Mouse (Mus musculus): ENCODE results near the gene Hspa12b. TPM values are rescaled to one million over a fixed set of nuclear protein-coding genes. Genes with fewer than 3 reads are reported as not detected.

Hspa12b gene
- polyA plus RNA-seq, 1 experiment from 2014 or later, result 1.8 TPM

DNA sequence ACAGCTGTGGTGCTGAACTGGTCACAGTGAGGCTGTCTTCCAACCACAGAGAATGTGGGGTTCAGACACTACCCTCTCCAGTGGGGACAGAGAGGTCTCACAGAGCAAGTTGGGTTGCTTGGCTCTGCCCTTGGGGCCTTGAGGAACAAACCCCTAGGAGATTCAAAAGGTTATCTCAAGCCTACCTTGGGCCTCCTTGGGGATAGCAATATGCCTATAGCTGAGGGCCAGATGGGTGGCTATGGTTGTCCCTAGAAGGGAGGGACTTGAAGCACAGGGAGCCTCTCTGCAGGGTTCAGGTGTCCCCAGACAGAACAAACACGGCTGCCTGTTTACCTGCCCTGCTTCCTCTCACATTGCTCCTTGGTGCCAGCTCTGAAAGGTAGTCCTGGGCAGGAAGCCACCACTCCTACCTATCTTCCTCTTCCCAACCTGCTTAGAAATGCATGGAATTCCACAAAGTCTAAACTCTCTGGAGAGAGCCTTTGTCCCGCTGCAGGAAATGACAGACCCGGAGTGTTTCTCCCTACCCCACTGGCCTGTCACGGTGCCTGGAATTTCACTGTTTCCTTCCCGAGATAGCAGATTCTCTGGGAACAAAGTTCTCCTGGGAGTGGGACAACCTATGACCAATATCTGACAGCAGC is 12.9 kb downstream of the Hspa12b start:
- H3K4me3 ChIP-seq (replicated peaks), result no peak overlapping the region
- no peak overlapping the region for H3K4me2 ChIP-seq
- no peak for ATAC-seq (ENCODE audit: insufficient read depth)
- no peak overlapping the region for H3K9ac ChIP-seq
- no peaks in the 10 kb centered on the region for H3K27me3 ChIP-seq
- peak overlapping the region; percentile 61 for H3K27ac ChIP-seq (replicated peaks)
- no peaks in the 10 kb centered on the region for H3K9me3 ChIP-seq (replicated peaks)
- peaks cover 24% of the 10 kb centered on the region for H3K36me3 ChIP-seq (replicated peaks)
- 67% methylated on average over 5 of the region's 5 CpGs for WGBS (ENCODE audit: insufficient replicate concordance)
- H3K4me1 ChIP-seq (replicated peaks), result peaks cover 68% of the 10 kb centered on the region

DNA sequence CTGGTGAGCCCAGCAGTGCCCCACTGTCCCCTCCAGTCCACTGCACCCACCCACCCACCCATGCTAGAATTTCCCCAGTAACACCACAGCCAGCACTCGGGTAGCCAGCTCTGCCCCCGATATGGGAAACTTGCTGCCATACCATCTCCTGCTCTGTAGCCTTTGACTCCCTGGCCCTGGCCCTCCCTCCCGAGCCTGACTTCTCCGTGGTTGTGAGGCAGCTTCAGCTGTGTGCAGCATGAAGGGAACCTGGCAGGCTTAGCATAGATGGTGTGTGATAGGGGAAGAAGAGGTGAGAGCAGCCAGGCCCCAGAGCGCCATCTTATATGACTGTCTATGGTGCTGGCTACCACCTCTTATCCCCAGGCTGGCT is 13.4 kb downstream of the Hspa12b start:
- Histone ChIP-seq H3K36me3 (replicated peaks) (peaks cover 29% of the 10 kb centered on the region), H3K9ac (no peak overlapping the region)

DNA sequence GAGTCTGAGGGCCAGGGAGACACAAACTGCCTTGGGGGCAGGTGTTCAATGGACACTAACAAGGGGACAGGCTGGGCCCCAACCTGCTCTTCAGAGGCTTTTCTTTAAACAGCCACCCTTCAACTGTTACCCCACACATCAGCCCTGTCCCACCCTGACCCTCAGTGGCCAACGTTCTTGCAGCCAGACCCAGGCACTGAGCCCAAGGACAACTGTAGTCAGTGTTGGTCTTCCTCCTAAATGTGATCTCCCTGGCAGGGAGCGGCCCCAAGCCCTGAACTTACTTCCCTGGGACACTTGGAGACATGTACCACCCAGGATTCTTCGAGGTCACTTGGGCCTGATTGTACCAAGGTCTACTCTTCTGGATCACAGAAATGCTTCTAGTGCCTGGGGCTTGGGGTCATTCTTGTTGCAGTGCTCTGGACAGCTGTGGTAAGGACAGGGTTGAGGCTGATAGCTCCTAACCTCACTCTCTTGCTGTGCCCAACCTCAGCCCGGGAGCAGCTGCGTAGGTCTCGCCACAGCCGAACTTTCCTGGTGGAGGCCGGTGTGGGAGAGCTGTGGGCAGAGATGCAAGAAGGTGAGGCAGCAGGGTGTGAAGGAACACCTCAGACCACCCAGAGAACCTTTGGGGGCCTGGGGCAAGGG is 14.4 kb downstream of the Hspa12b start:
- Histone ChIP-seq H3K4me2 (no peak overlapping the region), H3K27ac (replicated peaks) (no peak overlapping the region; the same call in 1 of the 2 replicates), H3K27me3 (no peaks in the 10 kb centered on the region), H3K4me1 (replicated peaks) (peaks cover 55% of the 10 kb centered on the region), H3K9ac (no peak overlapping the region), H3K36me3 (replicated peaks) (peaks cover 38% of the 10 kb centered on the region), H3K4me3 (replicated peaks) (no peak overlapping the region), H3K9me3 (replicated peaks) (no peaks in the 10 kb centered on the region)
- WGBS (ENCODE audit: insufficient replicate concordance), result 84% methylated on average over 8 of the region's 8 CpGs
- no peak for ATAC-seq (ENCODE audit: insufficient read depth)

More for the DNA sequence above, 13.4 kb downstream of the Hspa12b start:
- peaks cover 63% of the 10 kb centered on the region for H3K4me1 ChIP-seq (replicated peaks)
- peak overlapping the region; percentile 61; the same call in 1 of the 2 replicates for H3K27ac ChIP-seq (replicated peaks)
- H3K9me3 ChIP-seq (replicated peaks), result no peaks in the 10 kb centered on the region
- H3K4me2 ChIP-seq, result no peak overlapping the region
- H3K4me3 ChIP-seq (replicated peaks), result no peak overlapping the region
- WGBS (ENCODE audit: insufficient replicate concordance), result 64% methylated on average over 5 of the region's 5 CpGs
- ATAC-seq (ENCODE audit: insufficient read depth), result no peak
- no peaks in the 10 kb centered on the region for H3K27me3 ChIP-seq

DNA sequence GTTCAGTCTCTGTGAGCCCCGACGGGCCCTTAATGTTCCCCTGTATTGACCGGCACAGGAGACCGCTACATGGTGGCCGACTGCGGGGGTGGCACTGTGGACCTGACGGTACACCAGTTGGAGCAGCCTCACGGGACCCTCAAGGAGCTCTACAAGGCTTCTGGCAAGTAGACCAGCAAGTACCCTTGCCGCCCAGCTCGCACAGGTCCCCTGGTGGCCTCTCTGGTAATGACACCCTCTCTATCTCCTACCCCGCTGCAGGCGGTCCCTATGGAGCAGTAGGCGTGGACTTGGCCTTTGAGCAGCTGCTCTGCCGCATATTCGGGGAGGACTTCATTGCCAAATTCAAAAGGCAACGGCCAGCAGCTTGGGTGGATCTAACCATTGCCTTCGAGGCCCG is 15.5 kb downstream of the Hspa12b start:
- peak; percentile 78 for ATAC-seq (ENCODE audit: insufficient read depth)
- H3K4me2 ChIP-seq, result peak overlapping the region; percentile 42
- H3K4me3 ChIP-seq (replicated peaks), result no peak overlapping the region
- H3K27me3 ChIP-seq, result no peaks in the 10 kb centered on the region
- 25% methylated on average over 18 of the region's 18 CpGs for WGBS (ENCODE audit: insufficient replicate concordance)
- peaks cover 47% of the 10 kb centered on the region for H3K4me1 ChIP-seq (replicated peaks)
- H3K27ac ChIP-seq (replicated peaks), result peak overlapping the region; percentile 48; the same call in 1 of the 2 replicates
- H3K9me3 ChIP-seq (replicated peaks), result no peaks in the 10 kb centered on the region
- H3K36me3 ChIP-seq (replicated peaks), result peaks cover 49% of the 10 kb centered on the region
- no peak overlapping the region for H3K9ac ChIP-seq

DNA sequence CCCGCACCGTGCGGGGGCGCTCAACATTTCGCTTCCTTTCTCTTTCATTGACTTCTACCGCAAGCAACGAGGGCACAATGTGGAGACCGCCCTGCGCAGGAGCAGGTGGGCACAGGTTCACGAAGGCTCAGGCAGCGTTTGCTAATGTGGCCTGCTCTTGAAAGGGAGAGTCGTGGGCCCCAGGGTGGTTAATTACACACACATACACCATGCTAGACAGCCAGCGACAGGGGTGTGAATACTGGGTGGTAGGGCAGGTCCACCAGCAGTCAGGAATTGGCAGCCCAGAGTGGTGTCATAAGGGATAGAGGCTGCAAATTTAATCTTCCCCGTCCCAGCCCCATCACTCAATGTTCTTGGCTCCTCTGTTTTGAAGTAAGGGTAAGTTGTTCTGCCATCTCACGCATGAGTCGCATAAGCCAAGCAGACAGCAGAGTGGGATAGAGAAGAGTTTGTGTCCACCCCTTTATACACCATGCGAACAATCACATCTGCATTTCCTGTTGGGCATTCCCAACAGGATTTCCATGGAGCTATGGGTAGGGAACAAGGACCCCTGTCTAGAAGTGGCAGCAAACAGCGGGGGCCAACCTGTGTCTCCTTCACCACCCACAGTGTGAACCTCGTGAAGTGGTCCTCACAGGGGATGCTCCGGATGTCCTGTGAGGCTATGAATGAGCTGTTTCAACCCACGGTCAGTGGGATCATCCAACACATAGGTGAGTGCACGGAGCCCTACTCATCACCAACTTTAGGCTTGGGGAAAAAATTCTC is 16.1 kb downstream of the Hspa12b start:
- peak; percentile 10 for ATAC-seq (ENCODE audit: insufficient read depth)
- Histone ChIP-seq H3K4me2 (peak overlapping the region; percentile 42), H3K9me3 (replicated peaks) (no peaks in the 10 kb centered on the region), H3K27ac (replicated peaks) (0 out of 2 replicates have a peak overlapping the region, but pooled peaks have one; percentile 20), H3K4me1 (replicated peaks) (peaks cover 43% of the 10 kb centered on the region), H3K27me3 (no peaks in the 10 kb centered on the region), H3K36me3 (replicated peaks) (peaks cover 55% of the 10 kb centered on the region), H3K9ac (no peak overlapping the region), H3K4me3 (replicated peaks) (no peak overlapping the region)
- WGBS (ENCODE audit: insufficient replicate concordance), result 79% methylated on average over 22 of the region's 22 CpGs

DNA sequence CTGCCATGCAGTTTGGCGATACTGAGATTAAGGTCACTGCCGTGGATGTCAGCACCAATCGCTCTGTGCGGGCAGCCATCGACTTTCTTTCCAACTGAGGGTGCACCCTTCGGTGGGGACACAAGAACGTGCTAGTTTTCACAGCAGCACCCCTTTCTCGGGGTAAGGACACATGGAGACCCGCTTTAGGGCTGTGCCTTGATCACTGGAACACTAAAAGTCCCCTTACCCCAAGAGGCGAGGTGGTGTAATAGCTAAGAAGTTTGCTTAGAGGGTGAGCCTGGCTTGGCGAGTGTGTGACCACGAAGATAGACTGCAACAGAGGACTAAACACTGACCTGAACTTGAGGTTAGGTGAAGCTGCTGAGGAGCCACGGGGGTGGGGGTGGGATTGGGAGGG is 18.0 kb downstream of the Hspa12b start:
- Histone ChIP-seq H3K27ac (replicated peaks) (no peak overlapping the region), H3K4me1 (replicated peaks) (peaks cover 31% of the 10 kb centered on the region), H3K27me3 (no peaks in the 10 kb centered on the region), H3K9ac (no peak overlapping the region), H3K36me3 (replicated peaks) (peaks cover 75% of the 10 kb centered on the region), H3K4me3 (replicated peaks) (no peak overlapping the region), H3K4me2 (no peak overlapping the region), H3K9me3 (replicated peaks) (no peaks in the 10 kb centered on the region)
- 75% methylated on average over 13 of the region's 13 CpGs for WGBS (ENCODE audit: insufficient replicate concordance)
- ATAC-seq (ENCODE audit: insufficient read depth), result no peak

DNA sequence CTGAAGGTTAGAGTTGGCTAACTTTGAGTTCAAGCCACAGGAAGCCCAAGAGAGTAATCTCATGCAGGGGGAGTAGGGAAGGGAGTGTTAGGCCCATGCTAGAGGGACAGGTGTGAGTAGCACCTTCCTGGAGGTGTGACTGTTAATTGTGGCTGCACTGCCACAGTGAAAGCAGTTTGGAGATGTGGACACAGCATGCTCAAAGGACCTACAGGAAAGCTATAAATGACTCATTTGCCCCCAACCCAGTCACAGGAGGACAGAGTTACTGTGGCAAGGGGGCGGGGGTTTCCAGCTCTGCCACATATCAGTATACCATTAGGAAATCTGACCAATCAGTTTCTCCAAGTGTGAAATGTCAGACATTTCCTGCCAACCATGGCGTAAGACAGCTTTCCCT is 18.5 kb downstream of the Hspa12b start:
- ATAC-seq (ENCODE audit: insufficient read depth), result no peak
- Histone ChIP-seq H3K4me3 (replicated peaks) (no peak overlapping the region), H3K27me3 (no peaks in the 10 kb centered on the region), H3K9ac (no peak overlapping the region), H3K9me3 (replicated peaks) (no peaks in the 10 kb centered on the region), H3K4me2 (no peak overlapping the region), H3K4me1 (replicated peaks) (peaks cover 28% of the 10 kb centered on the region), H3K36me3 (replicated peaks) (peaks cover 79% of the 10 kb centered on the region), H3K27ac (replicated peaks) (no peak overlapping the region)
- 78% methylated on average over 2 of the region's 2 CpGs for WGBS (ENCODE audit: insufficient replicate concordance)

DNA sequence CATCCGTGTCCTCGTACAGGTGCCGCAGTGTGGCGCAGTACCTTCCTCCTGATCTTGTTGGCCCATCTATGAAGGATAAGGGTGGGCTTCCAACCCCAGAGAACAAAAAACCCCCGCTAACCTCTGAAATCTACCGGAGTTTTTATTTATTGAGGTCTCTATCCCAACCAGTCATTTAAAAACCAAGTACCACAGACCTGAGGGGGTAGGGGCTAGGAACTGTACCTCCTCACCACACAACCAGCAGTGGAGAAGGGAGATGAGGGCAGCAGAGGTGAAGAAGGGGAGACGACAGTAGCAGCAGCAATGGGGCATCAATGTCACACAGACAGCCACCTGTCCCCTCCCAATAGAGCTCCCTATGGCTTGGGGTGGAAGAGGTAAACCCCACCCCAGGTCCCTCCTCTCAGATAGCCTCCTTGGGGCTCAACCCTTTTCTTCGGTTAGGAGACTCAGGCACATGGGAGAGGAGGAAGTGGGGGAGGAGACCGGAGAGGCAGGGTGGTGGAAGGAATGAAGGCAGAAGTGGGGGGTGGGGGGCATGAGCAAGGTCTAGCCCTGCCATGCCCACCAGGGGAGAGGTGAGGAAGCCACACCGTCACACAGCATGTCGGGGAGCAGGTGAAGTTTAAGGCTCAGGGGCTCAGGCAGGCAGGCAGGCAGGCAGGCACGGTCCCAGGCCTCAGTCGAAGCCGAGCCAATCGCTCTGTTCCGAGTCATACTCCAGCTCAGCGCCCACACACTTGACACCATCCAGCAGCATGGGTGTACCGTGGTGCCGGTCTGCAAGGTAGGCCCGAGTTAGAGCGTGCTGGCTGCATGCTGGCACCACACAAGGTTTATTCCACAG is 19.3 kb downstream of the Hspa12b start:
- H3K27me3 ChIP-seq, result no peaks in the 10 kb centered on the region
- H3K4me1 ChIP-seq (replicated peaks), result peaks cover 29% of the 10 kb centered on the region
- no peak overlapping the region for H3K4me2 ChIP-seq
- H3K9me3 ChIP-seq (replicated peaks), result no peaks in the 10 kb centered on the region
- ATAC-seq (ENCODE audit: insufficient read depth), result no peak
- H3K27ac ChIP-seq (replicated peaks), result no peak overlapping the region
- H3K9ac ChIP-seq, result no peak overlapping the region
- 78% methylated on average over 21 of the region's 21 CpGs for WGBS (ENCODE audit: insufficient replicate concordance)
- H3K4me3 ChIP-seq (replicated peaks), result no peak overlapping the region
- peaks cover 88% of the 10 kb centered on the region for H3K36me3 ChIP-seq (replicated peaks)

DNA sequence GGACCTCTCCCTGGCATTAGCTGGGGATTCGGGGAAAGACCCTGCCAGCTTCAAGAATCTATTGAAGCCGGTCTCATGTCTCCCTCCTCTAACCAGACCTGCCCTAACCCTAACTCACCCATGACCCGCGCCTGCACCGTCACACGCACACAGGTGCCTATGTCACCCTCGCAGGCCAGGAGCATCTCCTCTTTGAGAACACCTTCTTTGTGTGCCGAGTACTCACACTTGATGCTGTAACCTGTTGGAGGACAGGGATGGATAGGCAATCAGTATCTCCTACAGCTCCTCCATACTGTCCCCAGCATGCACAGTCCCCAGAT is 19.9 kb downstream of the Hspa12b start:
- Histone ChIP-seq H3K27ac (replicated peaks) (no peak overlapping the region), H3K4me2 (no peak overlapping the region), H3K4me1 (replicated peaks) (peaks cover 30% of the 10 kb centered on the region), H3K9ac (no peak overlapping the region), H3K4me3 (replicated peaks) (no peak overlapping the region), H3K36me3 (replicated peaks) (peaks cover 94% of the 10 kb centered on the region), H3K9me3 (replicated peaks) (no peaks in the 10 kb centered on the region), H3K27me3 (no peaks in the 10 kb centered on the region)
- ATAC-seq (ENCODE audit: insufficient read depth), result no peak
- 92% methylated on average over 8 of the region's 8 CpGs for WGBS (ENCODE audit: insufficient replicate concordance)

DNA sequence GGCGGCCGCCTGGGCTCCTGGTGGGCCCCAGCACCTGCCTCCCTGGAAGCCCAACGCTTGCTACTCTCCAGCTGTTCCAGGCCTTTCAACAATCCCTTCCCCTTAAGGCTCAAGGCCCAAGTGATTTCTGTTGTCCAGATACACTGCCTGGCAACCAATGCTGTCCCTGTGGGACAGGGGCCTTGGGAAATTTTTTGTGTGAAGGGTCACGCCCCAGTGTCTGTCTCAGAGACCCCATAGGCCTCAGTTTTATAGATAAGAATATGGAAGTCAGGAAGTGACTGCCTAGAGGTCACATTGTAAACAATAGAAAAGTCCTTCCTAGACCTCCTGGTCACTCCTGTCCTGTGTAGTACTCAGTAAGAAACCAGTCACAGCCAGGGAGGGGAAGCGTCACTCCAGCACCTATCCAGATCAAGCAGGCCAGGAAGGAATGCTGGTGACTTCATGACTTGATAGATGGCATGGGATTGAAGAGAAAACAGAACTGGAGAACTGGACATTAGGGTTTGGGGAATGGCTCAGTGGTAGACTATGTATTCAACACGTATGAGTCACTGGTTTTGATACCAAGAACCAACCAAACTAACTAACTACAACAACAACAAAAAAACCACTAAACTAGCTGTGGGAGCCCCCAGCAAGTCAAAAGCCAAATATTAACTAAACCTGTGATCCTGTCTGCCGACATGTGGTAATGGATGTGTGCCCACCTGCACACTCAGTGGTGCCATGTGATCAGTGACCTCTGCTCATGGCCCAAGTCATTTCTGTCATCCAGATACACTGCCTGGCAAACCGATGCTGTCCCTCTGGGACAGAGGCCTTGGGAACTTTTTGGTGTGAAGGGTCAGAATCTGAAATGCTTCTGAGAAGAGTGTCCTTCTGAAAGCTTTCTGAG is 21.5 kb downstream of the Hspa12b start:
- no peak for ATAC-seq (ENCODE audit: insufficient read depth)
- peaks cover 98% of the 10 kb centered on the region for H3K36me3 ChIP-seq (replicated peaks)
- no peaks in the 10 kb centered on the region for H3K9me3 ChIP-seq (replicated peaks)
- H3K4me2 ChIP-seq, result no peak overlapping the region
- H3K9ac ChIP-seq, result no peak overlapping the region
- H3K27ac ChIP-seq (replicated peaks), result peak overlapping the region; percentile 33; the same call in 1 of the 2 replicates
- peaks cover 32% of the 10 kb centered on the region for H3K4me1 ChIP-seq (replicated peaks)
- H3K4me3 ChIP-seq (replicated peaks), result no peak overlapping the region
- no peaks in the 10 kb centered on the region for H3K27me3 ChIP-seq
- 83% methylated on average over 8 of the region's 8 CpGs for WGBS (ENCODE audit: insufficient replicate concordance)

Measured in liver, embryonic 15.5 days (tissue).